Mouse (Mus musculus) CH12.LX (cell line): ENCODE data around the gene Serpinh1.

Experiments used
- CTCF ChIP-seq, 2 experiments: IDR thresholded peaks in 1 of 2; conservative IDR thresholded peaks in 1 of 2; 2 replicates each; pipeline ENCODE4 v1.5.1; 2011 to 2012; ENCODE audit warnings: low read depth in 2 of 2, low read length in 2 of 2, improper control_type of control experiment in 1 of 2, inconsistent platforms in 1 of 2, mild to moderate bottlenecking in 1 of 2, moderate library complexity in 1 of 2
- JUN ChIP-seq: IDR thresholded peaks from 2 replicates; pipeline ENCODE4 v1.6.1; 2011; ENCODE audit warnings: low read depth, mild to moderate bottlenecking, low read length, improper control_type of control experiment, moderate library complexity; ENCODE audit not compliant: insufficient read depth
- POLR2A ChIP-seq: IDR thresholded peaks from 2 replicates; pipeline ENCODE4 v1.6.1; 2011; ENCODE audit warnings: low read depth, mild to moderate bottlenecking, improper control_type of control experiment, low read length
- POLR2AphosphoS2 ChIP-seq: IDR thresholded peaks from 2 replicates; pipeline ENCODE4 v1.6.1; 2011; ENCODE audit warnings: low read depth, low read length, improper control_type of control experiment
- SIN3A ChIP-seq: IDR thresholded peaks from 2 replicates; pipeline ENCODE4 v1.6.1; 2012; ENCODE audit warnings: low read length, improper control_type of control experiment, inconsistent platforms
- TBP ChIP-seq: conservative IDR thresholded peaks from 2 replicates; pipeline ENCODE4 v1.6.1; 2011; ENCODE audit warnings: low read depth, low read length, improper control_type of control experiment
- UBTF ChIP-seq: IDR thresholded peaks from 2 replicates; pipeline ENCODE4 v1.6.1; 2012; ENCODE audit warnings: low read depth, mild to moderate bottlenecking, inconsistent platforms, low read length, improper control_type of control experiment, moderate library complexity
- USF2 ChIP-seq: conservative IDR thresholded peaks from 2 replicates; pipeline ENCODE4 v1.6.1; 2011; ENCODE audit warnings: low read depth, low read length, improper control_type of control experiment

DNA sequence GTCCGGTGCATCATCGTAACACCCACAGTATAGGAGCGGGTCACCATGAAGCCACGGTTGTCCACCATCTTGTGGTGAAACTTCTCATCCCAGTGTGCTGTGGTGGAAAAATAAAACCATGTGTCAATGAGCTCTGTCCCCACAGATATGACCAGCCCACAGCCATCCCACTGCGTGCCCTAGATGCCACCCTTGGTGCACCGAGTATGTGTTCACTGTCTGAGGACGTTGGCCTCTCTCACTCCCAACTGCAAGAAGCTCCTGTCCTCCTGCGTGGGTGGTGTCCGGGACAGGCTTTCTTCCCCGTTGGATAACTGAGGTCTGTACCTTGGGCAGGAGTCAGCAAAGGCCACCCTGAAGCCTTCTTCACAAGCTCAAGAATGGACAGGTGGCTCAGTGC lies 5.8 kb downstream of the Serpinh1 start:
- TF ChIP-seq POLR2A (no peak), UBTF (no peak), CTCF (conservative IDR thresholded peaks at IDR 0.05 in 1 of 2, IDR thresholded peaks at IDR 0.05 in 1 of 2; ENCODE audit: low read depth in 2 of 2, low read length in 2 of 2) (no peak), POLR2AphosphoS2 (no peak), SIN3A (no peak), USF2 (no peak), JUN (no peak), TBP (no peak)
